Mouse (Mus musculus) kidney, embryonic 14.5 days (tissue): ENCODE measurements around the gene Cby1. TPM values are rescaled to one million over a fixed set of nuclear protein-coding genes. Genes with fewer than 3 reads are reported as not detected.

ENCODE experiments used
- ATAC-seq: fragments of 200-750 bp; cut with Nextera tagmentation; 2 replicates; pipeline ENCODE4 v1.8.0; 2017; ENCODE audit warnings: moderate number of reproducible peaks, mild to moderate bottlenecking, moderate TSS enrichment, moderate library complexity; ENCODE audit not compliant: low FRiP score, low TSS enrichment
- H3K27ac ChIP-seq: fragments of 300-500 bp; sonication (generic); 2 replicates; pipeline ENCODE4 v1.5.1; 2014; ENCODE audit warnings: low read depth, mild to moderate bottlenecking, low read length, moderate library complexity, mixed read lengths
- H3K27me3 ChIP-seq: fragments of 300-500 bp; sonication (generic); 2 replicates; pipeline ENCODE4 v1.6.1; 2014; ENCODE audit warnings: mild to moderate bottlenecking, low read length; ENCODE audit not compliant: control insufficient read depth, insufficient read depth
- H3K36me3 ChIP-seq: fragments of 300-500 bp; sonication (generic); 2 replicates; pipeline ENCODE4 v1.6.1; 2014; ENCODE audit warnings: low read length, mixed read lengths; ENCODE audit not compliant: control insufficient read depth, insufficient read depth
- H3K4me1 ChIP-seq: fragments of 300-500 bp; sonication (generic); 2 replicates; pipeline ENCODE4 v1.6.1; 2014; ENCODE audit warnings: low read length, mixed read lengths; ENCODE audit not compliant: control insufficient read depth, insufficient read depth
- H3K4me2 ChIP-seq: fragments of 300-500 bp; sonication (generic); replicated peaks from 2 replicates; pipeline ENCODE4 v1.6.1; 2014; ENCODE audit warnings: low read depth, mild to moderate bottlenecking, low read length
- H3K4me3 ChIP-seq: fragments of 300-500 bp; sonication (generic); 2 replicates; pipeline ENCODE4 v1.5.1; 2014; ENCODE audit warnings: mild to moderate bottlenecking, low read length
- H3K9ac ChIP-seq: fragments of 300-500 bp; sonication (generic); 2 replicates; pipeline ENCODE4 v1.6.1; 2014; ENCODE audit warnings: low read depth, mild to moderate bottlenecking, low read length, moderate library complexity
- H3K9me3 ChIP-seq: fragments of 300-500 bp; sonication (generic); 2 replicates; pipeline ENCODE4 v1.6.1; 2016; ENCODE audit warnings: low read length; ENCODE audit not compliant: control insufficient read depth
- WGBS: fragments of 180-500 bp; shearing (Covaris S2); extraction: QIAGEN DNeasy Blood & Tissue Kit; methylation state at CpG from one replicate; pipeline ENCODE4 v1.1.7; 2014; 5-methylcytosine and 5-hydroxymethylcytosine counted together
- polyA plus RNA-seq: library from polyadenylated mRNA; unstranded; fragments of >200 nt; fragmentation: Nextera tagmentation; extraction: Ambion mirVana; gene quantifications from 2 replicates; pipeline ENCODE4 v1.2.1, GENCODE M21; 2014

The Cby1 gene
- polyA plus RNA-seq, 1 experiment from 2014 or later, result 52.4 TPM

DNA sequence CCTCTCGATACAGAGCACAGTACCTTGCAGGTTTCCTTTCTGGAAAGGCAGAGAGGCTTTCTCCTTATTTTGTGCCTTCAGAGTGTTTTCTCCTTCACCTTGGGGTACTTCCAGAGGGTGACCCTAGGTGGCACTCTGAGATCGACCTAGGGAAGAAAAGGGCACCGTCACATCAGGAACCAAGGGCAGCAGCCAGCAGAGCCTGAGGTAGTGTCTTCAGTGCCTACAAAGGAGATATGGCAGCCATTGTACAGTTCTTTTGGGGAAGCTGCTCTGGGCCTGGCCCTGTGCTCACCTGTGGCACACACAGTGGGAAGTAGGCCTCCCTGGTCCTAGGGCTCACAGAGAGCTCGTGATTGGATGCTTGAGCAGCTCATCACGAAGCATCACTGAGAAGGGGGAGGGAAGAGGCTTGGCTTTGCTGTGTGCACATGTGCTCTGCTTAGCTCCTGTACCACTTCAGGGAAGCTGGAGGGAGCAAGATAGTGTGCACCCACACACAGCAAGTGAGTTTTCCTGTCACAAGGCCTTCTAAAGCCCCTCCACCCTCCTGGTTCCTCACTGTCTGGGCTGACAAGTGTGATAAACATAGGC, 49.3 kb downstream of the Cby1 start:
- H3K4me3 ChIP-seq, result no peak overlapping the region
- H3K4me2 ChIP-seq, result no peak overlapping the region
- H3K9me3 ChIP-seq, result no peaks in the 10 kb centered on the region
- H3K27ac ChIP-seq, result no peak overlapping the region
- no peaks in the 10 kb centered on the region for H3K27me3 ChIP-seq
- ATAC-seq, result no peak
- no peaks in the 10 kb centered on the region for H3K4me1 ChIP-seq
- 92% methylated on average over 5 of the region's 5 CpGs for WGBS
- peaks cover 39% of the 10 kb centered on the region for H3K36me3 ChIP-seq
- no peak overlapping the region for H3K9ac ChIP-seq

- Histone ChIP-seq H3K36me3 (peaks cover 80% of the 10 kb centered on the region), H3K4me1 (no peaks in the 10 kb centered on the region), H3K4me2 (no peak overlapping the region), H3K9ac (no peak overlapping the region), H3K4me3 (no peak overlapping the region), H3K27ac (no peak overlapping the region), H3K9me3 (no peaks in the 10 kb centered on the region), H3K27me3 (no peaks in the 10 kb centered on the region)
- WGBS, result 95% methylated on average over 7 of the region's 7 CpGs
- no peak for ATAC-seq
Measured at GRCm38 (mm10) chr15:79715646-79716045, 56.6 kb downstream of the Cby1 start.

DNA sequence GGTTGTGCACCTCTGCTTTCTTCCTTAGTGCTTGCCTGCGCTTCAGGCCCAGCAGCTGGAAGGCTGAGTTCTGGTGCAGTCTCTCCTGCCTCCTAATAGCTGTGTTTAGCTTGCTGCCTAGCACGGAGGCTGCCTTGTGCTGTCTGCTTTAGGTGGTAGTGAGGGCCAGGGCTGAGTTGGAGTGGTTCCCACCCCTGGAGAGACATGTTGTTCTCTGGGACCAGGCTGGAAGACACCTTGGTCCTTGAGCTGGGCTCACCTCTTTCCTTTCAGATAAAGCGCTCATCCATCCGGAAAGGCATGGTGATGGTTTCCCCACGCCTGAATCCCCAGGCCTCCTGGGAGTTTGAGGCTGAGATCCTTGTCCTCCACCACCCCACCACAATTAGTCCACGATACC, 57.7 kb downstream of the Cby1 start:
- no peak overlapping the region for H3K9ac ChIP-seq
- H3K4me2 ChIP-seq, result no peak overlapping the region
- no peak overlapping the region for H3K4me3 ChIP-seq
- H3K4me1 ChIP-seq, result no peaks in the 10 kb centered on the region
- no peak overlapping the region for H3K27ac ChIP-seq
- H3K9me3 ChIP-seq, result no peaks in the 10 kb centered on the region
- no peak for ATAC-seq
- no peaks in the 10 kb centered on the region for H3K27me3 ChIP-seq
- H3K36me3 ChIP-seq, result peaks cover 82% of the 10 kb centered on the region
- WGBS, result 90% methylated on average over 6 of the region's 6 CpGs

Other genes with a start within 250 kb of the Cby1 start
- 88.8 and 107 TPM in 2 replicates for gene Csnk1e, start 203.6 kb upstream of the Cby1 start, polyA plus RNA-seq
- 0.23 TPM in 1 of 2 replicates, not detected in the other for gene Kcnj4, start 154.0 kb upstream of the Cby1 start, polyA plus RNA-seq
- 38.2 and 40.1 TPM in 2 replicates for gene Kdelr3, start 142.8 kb upstream of the Cby1 start, polyA plus RNA-seq
- gene Ddx17, start 112.5 kb upstream of the Cby1 start, polyA plus RNA-seq, result 84.7 and 93.8 TPM in 2 replicates
- 1.4 and 2.0 TPM in 2 replicates for gene Dmc1, start 54.1 kb upstream of the Cby1 start, polyA plus RNA-seq
- 1.6 and 2.7 TPM in 2 replicates for gene Fam227a, start 243 bp upstream of the Cby1 start, polyA plus RNA-seq
- 274 and 346 TPM in 2 replicates for gene Tomm22, start 11.7 kb downstream of the Cby1 start, polyA plus RNA-seq
- 11.9 and 13.0 TPM in 2 replicates for gene Josd1, start 28.7 kb downstream of the Cby1 start, polyA plus RNA-seq
- gene Gtpbp1, start 31.6 kb downstream of the Cby1 start, polyA plus RNA-seq, result 20.3 and 31.6 TPM in 2 replicates
- gene Sun2, start 83.3 kb downstream of the Cby1 start, polyA plus RNA-seq, result 5.1 and 6.9 TPM in 2 replicates
- 60.1 and 61.6 TPM in 2 replicates for gene Dnal4, start 118.7 kb downstream of the Cby1 start, polyA plus RNA-seq
- gene Nptxr, start 145.6 kb downstream of the Cby1 start, polyA plus RNA-seq, result 0.50 and 1.8 TPM in 2 replicates
- gene Npcd, start 175.0 kb downstream of the Cby1 start, polyA plus RNA-seq, result 0.22 TPM in 1 of 2 replicates, not detected in the other
- 22.4 and 28.6 TPM in 2 replicates for gene Cbx6, start 175.5 kb downstream of the Cby1 start, polyA plus RNA-seq
- gene Apobec3, start 232.5 kb downstream of the Cby1 start, polyA plus RNA-seq, result 20.3 and 25.3 TPM in 2 replicates